Mouse (Mus musculus): ENCODE results near the gene Atg4d. TPM values are rescaled to one million over a fixed set of nuclear protein-coding genes. Genes with fewer than 3 reads are reported as not detected.

Gene Atg4d
- polyA plus RNA-seq, 1 experiment from 2014 or later: 38.6 TPM

DNA sequence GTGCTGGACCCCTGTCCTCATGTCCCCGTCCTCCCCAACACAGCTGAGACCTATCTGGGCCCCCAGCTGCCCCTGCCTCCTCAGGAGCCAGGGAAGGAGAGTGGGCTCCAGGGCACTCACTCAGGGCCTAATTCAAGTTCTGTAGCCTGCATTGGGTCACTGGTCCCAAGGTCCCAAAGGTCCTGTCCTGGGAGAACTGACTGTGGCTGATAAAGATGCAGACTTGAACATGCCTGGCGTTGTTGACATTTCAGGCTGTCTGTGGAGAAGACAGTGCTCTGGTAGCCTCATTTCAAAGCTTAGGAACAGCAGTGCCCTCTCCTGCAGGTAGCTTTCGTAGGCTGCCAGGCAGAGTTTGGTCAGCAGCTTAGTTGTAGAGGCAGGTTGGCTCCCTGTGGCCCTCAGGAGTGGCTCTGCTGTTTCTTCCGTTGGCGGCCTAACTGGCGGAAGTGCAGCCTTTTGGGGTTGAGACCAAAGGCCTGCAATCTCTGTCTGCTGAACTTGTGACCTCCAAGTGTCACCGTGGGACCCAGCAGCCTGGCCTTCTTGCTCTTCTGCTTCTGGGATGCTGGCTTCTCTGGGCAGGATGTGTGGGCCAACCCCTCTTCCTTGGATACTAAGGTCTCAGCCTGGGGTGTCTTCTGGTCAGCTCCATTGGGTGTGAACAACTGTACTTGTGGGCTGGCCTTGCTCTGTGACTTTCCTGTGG, 8.6 kb downstream of the Atg4d start:
- Histone ChIP-seq H3K27ac (replicated peaks) (no peak overlapping the region), H3K9ac (ENCODE audit: low read length) (no peak overlapping the region), H3K4me1 (replicated peaks; ENCODE audit: control insufficient read depth, insufficient read depth) (no peaks in the 10 kb centered on the region), H3K4me3 (ENCODE audit: low read depth, low read length) (no peak overlapping the region), H3K36me3 (ENCODE audit: control insufficient read depth, insufficient read depth, low read length) (peaks cover 49% of the 10 kb centered on the region), H3K9me3 (ENCODE audit: control insufficient read depth, low read length) (no peaks in the 10 kb centered on the region), H3K4me2 (replicated peaks; ENCODE audit: low read depth) (no peak overlapping the region), H3K27me3 (ENCODE audit: control insufficient read depth, insufficient read depth, low read length) (no peaks in the 10 kb centered on the region)
- ATAC-seq (ENCODE audit: low FRiP score, low TSS enrichment) (no peak), DNase-seq (ENCODE audit: low spot score) (no peak)
- WGBS: 77% methylated on average over 7 of the region's 7 CpGs
- TF ChIP-seq EP300 (optimal IDR thresholded peaks at IDR 0.05) (no peak), CTCF (IDR thresholded peaks at IDR 0.05; ENCODE audit: low read depth) (no peak)

DNA sequence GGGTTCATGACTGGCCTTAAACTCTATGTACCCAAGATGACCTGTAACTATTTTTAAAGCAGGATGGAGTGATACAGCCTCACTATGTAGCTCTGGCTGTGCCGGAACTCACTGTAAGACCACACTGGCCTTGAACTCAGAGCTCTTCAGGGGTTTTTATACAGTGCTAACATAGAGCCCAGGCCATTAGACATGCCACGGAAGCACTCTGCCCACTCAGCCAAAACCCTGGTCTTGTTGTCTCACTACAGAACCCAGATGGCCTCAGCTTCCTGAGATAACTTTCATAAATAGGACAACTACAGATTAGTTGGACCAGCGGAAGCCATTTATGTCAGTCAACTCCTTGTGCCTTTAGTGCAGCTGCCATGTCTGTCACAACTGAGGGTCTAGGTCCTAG, 9.2 kb downstream of the Atg4d start:
- no peak for ATAC-seq (ENCODE audit: low FRiP score, low TSS enrichment)
- 81% methylated on average over 3 of the region's 3 CpGs for WGBS
- Histone ChIP-seq H3K4me1 (replicated peaks; ENCODE audit: control insufficient read depth, insufficient read depth) (no peaks in the 10 kb centered on the region), H3K27me3 (ENCODE audit: control insufficient read depth, insufficient read depth, low read length) (no peaks in the 10 kb centered on the region), H3K36me3 (ENCODE audit: control insufficient read depth, insufficient read depth, low read length) (peaks cover 51% of the 10 kb centered on the region), H3K4me3 (ENCODE audit: low read depth, low read length) (no peak overlapping the region), H3K4me2 (replicated peaks; ENCODE audit: low read depth) (no peak overlapping the region), H3K9me3 (ENCODE audit: control insufficient read depth, low read length) (no peaks in the 10 kb centered on the region), H3K27ac (replicated peaks) (no peak overlapping the region), H3K9ac (ENCODE audit: low read length) (no peak overlapping the region)
- DNase-seq (ENCODE audit: low spot score): no peak
- TF ChIP-seq CTCF (IDR thresholded peaks at IDR 0.05; ENCODE audit: low read depth) (no peak), EP300 (optimal IDR thresholded peaks at IDR 0.05) (no peak)

DNA sequence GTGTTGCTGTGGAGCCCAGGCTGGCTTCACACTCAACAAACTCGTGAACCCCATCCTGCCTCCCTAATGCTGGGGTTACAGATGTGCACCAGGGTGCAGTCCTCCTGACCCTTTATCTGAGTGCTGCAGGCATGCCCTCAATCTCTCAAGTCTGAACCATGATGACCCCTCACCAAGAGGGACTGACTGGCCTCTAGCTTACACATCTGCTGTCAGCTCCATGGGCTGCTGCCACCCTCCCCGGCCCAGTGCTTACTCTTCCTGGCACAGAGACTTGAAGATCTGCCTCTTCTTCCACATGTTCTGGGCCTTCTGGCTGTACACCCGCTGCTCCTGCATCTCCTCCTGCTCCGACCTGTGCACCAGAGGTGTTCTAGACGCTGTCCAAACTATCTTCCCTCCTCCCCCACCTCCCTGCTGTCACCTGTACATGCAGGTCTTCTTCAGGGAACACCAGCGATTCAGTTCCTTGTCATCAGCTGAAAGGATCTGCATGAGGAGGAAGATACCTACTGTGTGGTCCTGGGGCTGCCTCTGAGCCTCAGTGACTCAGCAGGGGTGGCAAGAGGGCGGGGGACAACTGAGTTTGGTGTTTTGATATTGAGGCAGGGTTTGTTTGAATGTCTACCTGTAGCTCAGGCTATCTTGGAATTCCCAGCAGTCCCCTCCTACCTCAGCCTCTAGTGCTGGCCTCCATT, 10.1 kb downstream of the Atg4d start:
- Histone ChIP-seq H3K4me2 (replicated peaks; ENCODE audit: low read depth) (no peak overlapping the region), H3K9me3 (ENCODE audit: control insufficient read depth, low read length) (no peaks in the 10 kb centered on the region), H3K27me3 (ENCODE audit: control insufficient read depth, insufficient read depth, low read length) (no peaks in the 10 kb centered on the region), H3K27ac (replicated peaks) (no peak overlapping the region), H3K4me3 (ENCODE audit: low read depth, low read length) (no peak overlapping the region), H3K9ac (ENCODE audit: low read length) (no peak overlapping the region), H3K36me3 (ENCODE audit: control insufficient read depth, insufficient read depth, low read length) (peaks cover 54% of the 10 kb centered on the region), H3K4me1 (replicated peaks; ENCODE audit: control insufficient read depth, insufficient read depth) (no peaks in the 10 kb centered on the region)
- 77% methylated on average over 7 of the region's 7 CpGs for WGBS
- DNase-seq (ENCODE audit: low spot score) (no peak), ATAC-seq (ENCODE audit: low FRiP score, low TSS enrichment) (no peak)
- TF ChIP-seq CTCF (IDR thresholded peaks at IDR 0.05; ENCODE audit: low read depth) (no peak), EP300 (optimal IDR thresholded peaks at IDR 0.05) (no peak)

DNA sequence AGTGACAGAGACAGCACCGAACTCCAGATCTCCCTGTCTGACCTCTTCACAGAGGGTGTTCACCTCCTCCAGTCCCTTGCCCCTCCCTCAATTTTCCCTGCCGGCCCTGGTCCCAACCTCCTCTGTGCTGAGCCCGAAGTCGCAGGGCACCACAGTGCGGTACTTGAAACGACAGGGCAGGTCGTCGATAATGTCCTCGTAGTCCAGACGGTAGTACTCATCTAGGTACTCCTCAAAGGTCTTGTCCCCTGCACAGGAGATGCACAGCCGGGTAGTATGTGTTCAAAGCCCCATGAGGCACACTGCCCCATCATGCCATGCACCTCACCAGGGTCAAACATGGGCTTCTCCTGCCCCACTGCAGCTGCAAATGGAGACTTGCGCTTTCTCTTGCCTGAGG, 10.6 kb downstream of the Atg4d start:
- TF ChIP-seq EP300 (optimal IDR thresholded peaks at IDR 0.05): no peak
- no peak for TF ChIP-seq CTCF (IDR thresholded peaks at IDR 0.05; ENCODE audit: low read depth)
- Histone ChIP-seq H3K4me2 (replicated peaks; ENCODE audit: low read depth) (no peak overlapping the region), H3K9ac (ENCODE audit: low read length) (no peak overlapping the region), H3K36me3 (ENCODE audit: control insufficient read depth, insufficient read depth, low read length) (peaks cover 54% of the 10 kb centered on the region), H3K4me3 (ENCODE audit: low read depth, low read length) (no peak overlapping the region), H3K27me3 (ENCODE audit: control insufficient read depth, insufficient read depth, low read length) (no peaks in the 10 kb centered on the region), H3K27ac (replicated peaks) (no peak overlapping the region), H3K4me1 (replicated peaks; ENCODE audit: control insufficient read depth, insufficient read depth) (no peaks in the 10 kb centered on the region), H3K9me3 (ENCODE audit: control insufficient read depth, low read length) (no peaks in the 10 kb centered on the region)
- 87% methylated on average over 12 of the region's 12 CpGs for WGBS
- no peak for ATAC-seq (ENCODE audit: low FRiP score, low TSS enrichment)
- DNase-seq (ENCODE audit: low spot score): no peak

DNA sequence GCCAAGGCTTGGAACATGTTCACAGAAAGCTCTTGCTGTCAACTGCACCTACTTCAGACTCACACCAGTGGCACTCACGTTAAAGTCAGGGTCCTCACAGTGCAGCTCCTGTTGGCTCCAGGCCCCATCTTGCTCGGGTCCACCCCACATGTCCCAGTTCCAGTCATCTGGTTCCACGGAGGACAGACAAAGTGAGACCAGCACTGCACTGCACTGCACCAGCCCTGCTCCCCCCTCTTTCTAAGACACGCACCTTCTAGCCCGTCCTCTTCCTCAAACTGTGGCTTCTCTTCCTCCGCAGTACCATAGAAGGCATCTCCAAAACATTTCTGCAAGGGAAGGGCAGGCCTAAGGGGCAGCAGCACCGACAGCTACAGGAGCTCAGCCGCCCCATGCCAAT, 11.2 kb downstream of the Atg4d start:
- 83% methylated on average over 8 of the region's 8 CpGs for WGBS
- Histone ChIP-seq H3K9me3 (ENCODE audit: control insufficient read depth, low read length) (no peaks in the 10 kb centered on the region), H3K27me3 (ENCODE audit: control insufficient read depth, insufficient read depth, low read length) (no peaks in the 10 kb centered on the region), H3K4me2 (replicated peaks; ENCODE audit: low read depth) (no peak overlapping the region), H3K27ac (replicated peaks) (no peak overlapping the region), H3K9ac (ENCODE audit: low read length) (no peak overlapping the region), H3K4me1 (replicated peaks; ENCODE audit: control insufficient read depth, insufficient read depth) (no peaks in the 10 kb centered on the region), H3K4me3 (ENCODE audit: low read depth, low read length) (no peak overlapping the region), H3K36me3 (ENCODE audit: control insufficient read depth, insufficient read depth, low read length) (peaks cover 55% of the 10 kb centered on the region)
- no peak for TF ChIP-seq CTCF (IDR thresholded peaks at IDR 0.05; ENCODE audit: low read depth)
- TF ChIP-seq EP300 (optimal IDR thresholded peaks at IDR 0.05): no peak
- DNase-seq (ENCODE audit: low spot score) (no peak), ATAC-seq (ENCODE audit: low FRiP score, low TSS enrichment) (no peak)

DNA sequence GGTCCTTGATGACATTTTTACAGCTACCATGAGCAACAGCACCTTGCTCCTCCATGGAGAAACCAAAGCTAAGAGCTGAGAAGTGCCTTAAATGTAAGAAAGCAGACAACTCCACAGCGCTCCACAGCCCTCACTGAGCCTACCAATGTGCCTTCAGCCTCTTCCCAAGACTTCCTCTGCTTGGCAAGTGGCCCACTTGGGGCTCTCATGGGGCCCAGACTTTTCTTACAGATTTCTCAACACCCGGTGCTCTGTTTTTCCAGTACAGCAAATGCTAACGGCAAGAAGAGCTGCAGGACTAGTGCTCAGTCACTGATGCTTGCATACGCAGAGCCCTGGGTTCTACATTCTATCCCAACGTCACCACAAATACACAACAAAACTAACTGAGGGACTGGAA, 12.7 kb downstream of the Atg4d start:
- DNase-seq (ENCODE audit: low spot score): no peak
- H3K27ac ChIP-seq (replicated peaks): no peak overlapping the region
- H3K4me3 ChIP-seq (ENCODE audit: low read depth, low read length): no peak overlapping the region
- H3K36me3 ChIP-seq (ENCODE audit: control insufficient read depth, insufficient read depth, low read length): peaks cover 53% of the 10 kb centered on the region
- no peak overlapping the region for H3K4me2 ChIP-seq (replicated peaks; ENCODE audit: low read depth)
- H3K9ac ChIP-seq (ENCODE audit: low read length): no peak overlapping the region
- H3K9me3 ChIP-seq (ENCODE audit: control insufficient read depth, low read length): no peaks in the 10 kb centered on the region
- no peak for ATAC-seq (ENCODE audit: low FRiP score, low TSS enrichment)
- WGBS: 88% methylated on average over 5 of the region's 5 CpGs
- TF ChIP-seq EP300 (optimal IDR thresholded peaks at IDR 0.05): no peak
- TF ChIP-seq CTCF (IDR thresholded peaks at IDR 0.05; ENCODE audit: low read depth): no peak
- H3K4me1 ChIP-seq (replicated peaks; ENCODE audit: control insufficient read depth, insufficient read depth): no peaks in the 10 kb centered on the region
- no peaks in the 10 kb centered on the region for H3K27me3 ChIP-seq (ENCODE audit: control insufficient read depth, insufficient read depth, low read length)
